Mouse (Mus musculus): ENCODE measurements at regions not wholly inside any gene's neighbourhood (a gene's known extent, or its start where the extent isn't known, plus 50 kb on each side); places are given as distances from the start of the nearest gene placed in this dataset.

- TF ChIP-seq CTCF (IDR thresholded peaks at IDR 0.05; ENCODE audit: borderline replicate concordance, insufficient read depth, low read length), result no peak
- no peak for TF ChIP-seq POLR2A (IDR thresholded peaks at IDR 0.05; ENCODE audit: low read depth, low read length)
Observed at GRCm38 (mm10) chr15:68804254-68804653, 2303.5 kb upstream of the Lrrc6 start.

All from embryonic fibroblast, embryonic 13.5 days (primary cell).